In the genomic region with DNA sequence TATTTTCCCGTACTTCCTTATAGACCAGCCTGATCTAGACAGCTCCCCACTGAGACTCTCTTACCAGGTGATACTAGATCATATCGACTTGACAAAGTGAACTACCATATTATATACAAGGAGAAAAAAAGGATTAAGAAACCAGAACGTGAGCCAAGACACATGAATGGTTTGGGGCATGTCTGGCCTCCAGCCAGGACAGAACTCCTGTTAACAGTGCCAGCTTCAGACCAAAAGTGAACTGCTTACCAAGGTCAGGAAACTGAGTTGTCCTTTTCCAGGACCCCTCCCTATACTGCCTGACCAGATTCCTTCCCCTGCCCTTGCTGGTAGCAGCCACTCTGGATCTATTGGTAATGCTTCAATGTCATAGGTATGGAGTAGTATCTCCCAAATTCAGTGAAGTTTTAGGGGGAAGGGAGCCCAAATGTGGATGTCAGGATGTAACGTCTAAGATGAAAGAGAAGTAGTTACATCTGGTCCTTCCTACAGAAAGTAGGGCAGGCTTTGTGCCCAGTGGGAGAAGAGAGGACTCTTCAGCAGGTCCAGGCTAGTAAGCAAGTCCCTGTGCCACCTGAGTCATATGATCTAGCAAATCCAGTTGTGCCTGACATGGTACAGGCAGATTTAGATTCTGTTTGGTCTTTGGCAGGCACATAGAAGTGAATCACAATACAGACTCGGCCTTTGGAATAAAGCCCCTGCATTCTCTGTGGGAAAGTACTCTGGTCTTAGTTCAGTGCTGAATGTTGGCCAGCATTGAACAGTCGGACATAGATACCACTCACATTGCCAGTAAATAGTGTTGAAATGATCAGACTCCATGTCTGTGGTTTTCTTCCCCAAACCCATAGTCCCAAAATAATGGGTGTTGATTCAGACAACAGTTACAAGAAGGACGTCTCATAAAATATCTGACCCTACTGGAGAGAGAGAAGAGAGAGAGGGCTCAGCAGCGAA, we compare ENCODE assay signal across 16 mouse cellular contexts. TPM values are rescaled to one million over a fixed set of nuclear protein-coding genes. Genes with fewer than 3 reads are reported as not detected.
DNase-seq lines count a peak whose midpoint lies in the region; ATAC-seq lines count a peak whose summit lies in the region.
"Had no signal": no experiment of that assay in that cellular context is flagged by ENCODE, and none has a peak within 500 bp of the region (broad histone marks: within the 10 kb centered on the region; RNA-seq: fewer than 3 reads in every experiment).

No protein-coding gene starts in this region.

- DNase-seq in embryonic facial prominence, embryonic 14.5 days (ENCODE audit: low spot score) = peak; percentile 40
- no peak for DNase-seq in embryonic facial prominence, embryonic 10.5 days (ENCODE audit: low spot score)
- peak; percentile 26 to 49 for DNase-seq in kidney, adult 8-10 months
- no peak for DNase-seq in kidney, postnatal 4 days
- DNase-seq in adrenal gland, postnatal 14 days = peak; percentile 55
- DNase-seq in kidney, postnatal 14 days = peak; percentile 48
- DNase-seq in gastrocnemius, postnatal 14 days = no peak
- DNase-seq in adipocyte (ENCODE audit: low spot score) = no peak
- DNase-seq: cerebellum, adult 2 months; gastrocnemius, postnatal 10 days; lung, embryonic 14.5 days; thymus, adult 18-20 months had no signal

- H3K9me3 ChIP-seq in embryonic facial prominence, embryonic 14.5 days (ENCODE audit: control insufficient read depth, low read length) = no peaks in the 10 kb centered on the region
- no peaks in the 10 kb centered on the region for H3K9me3 ChIP-seq in embryonic facial prominence, embryonic 10.5 days
- H3K9me3 ChIP-seq: embryonic facial prominence, embryonic 12.5 days; heart, embryonic 13.5 days; midbrain, embryonic 12.5 days had no signal

- no peak overlapping the region for H3K9ac ChIP-seq in embryonic facial prominence, embryonic 14.5 days (ENCODE audit: low read depth, low read length)
- H3K9ac ChIP-seq: embryonic facial prominence, embryonic 12.5 days; heart, embryonic 13.5 days; lung, embryonic 14.5 days; midbrain, embryonic 12.5 days had no signal

- no peaks in the 10 kb centered on the region for H3K27me3 ChIP-seq in embryonic facial prominence, embryonic 14.5 days (replicated peaks; ENCODE audit: control insufficient read depth, insufficient read depth, low read length)
- no peaks in the 10 kb centered on the region for H3K27me3 ChIP-seq in embryonic facial prominence, embryonic 10.5 days (replicated peaks; ENCODE audit: low read depth, poor library complexity, severe bottlenecking)
- H3K27me3 ChIP-seq: embryonic facial prominence, embryonic 12.5 days; heart, embryonic 13.5 days; midbrain, embryonic 12.5 days had no signal

- 70% methylated on average over 8 of the region's 8 CpGs for WGBS in embryonic facial prominence, embryonic 14.5 days
- 80% methylated on average over 8 of the region's 8 CpGs for whole genome bisulfite sequencing in embryonic facial prominence, embryonic 10.5 days

- no peak overlapping the region for H3K4me3 ChIP-seq in embryonic facial prominence, embryonic 14.5 days (ENCODE audit: low read depth, low read length)
- no peak overlapping the region for H3K4me3 ChIP-seq in embryonic facial prominence, embryonic 10.5 days
- H3K4me3 ChIP-seq: embryonic facial prominence, embryonic 12.5 days; heart, embryonic 13.5 days; midbrain, embryonic 12.5 days had no signal

- H3K36me3 ChIP-seq in embryonic facial prominence, embryonic 14.5 days (ENCODE audit: control insufficient read depth, insufficient read depth, low read length) = no peaks in the 10 kb centered on the region
- H3K36me3 ChIP-seq in embryonic facial prominence, embryonic 10.5 days (replicated peaks) = no peaks in the 10 kb centered on the region
- H3K36me3 ChIP-seq: embryonic facial prominence, embryonic 12.5 days; heart, embryonic 13.5 days; midbrain, embryonic 12.5 days had no signal

- intact Hi-C loops in gastrocnemius, postnatal 14 days (cut with DNase I; ENCODE audit: low total_unique reads) = no loop called here

- H3K4me1 ChIP-seq in embryonic facial prominence, embryonic 14.5 days (ENCODE audit: control insufficient read depth, insufficient read depth, low read length) = peaks cover 11% of the 10 kb centered on the region
- H3K4me1 ChIP-seq in embryonic facial prominence, embryonic 10.5 days = peaks cover 11% of the 10 kb centered on the region

- no peak overlapping the region for H3K4me2 ChIP-seq in embryonic facial prominence, embryonic 14.5 days (ENCODE audit: low read depth, low read length)
- H3K4me2 ChIP-seq: embryonic facial prominence, embryonic 12.5 days; heart, embryonic 13.5 days; liver, embryonic 11.5 days; lung, embryonic 14.5 days; midbrain, embryonic 12.5 days had no signal

- no peak overlapping the region for H3K27ac ChIP-seq in embryonic facial prominence, embryonic 14.5 days (replicated peaks; ENCODE audit: low read depth, low read length)
- no peak overlapping the region for H3K27ac ChIP-seq in embryonic facial prominence, embryonic 10.5 days (replicated peaks)
- H3K27ac ChIP-seq: embryonic facial prominence, embryonic 12.5 days; heart, embryonic 13.5 days; midbrain, embryonic 12.5 days had no signal

- ATAC-seq in embryonic facial prominence, embryonic 14.5 days (ENCODE audit: low read depth) = no peak; the same call in 1 of the 2 replicates

RNA-seq across cellular contexts. Expression of a gene that starts 3.7 kb away (rescaled TPM):
- polyA plus RNA-seq in embryonic facial prominence, embryonic 14.5 days (2014; fragmentation: Nextera tagmentation; extraction: Ambion mirVana) = 39.7 and 41.3 TPM in 2 replicates
- polyA plus RNA-seq in embryonic facial prominence, embryonic 10.5 days (2016; fragmentation: Nextera tagmentation; extraction: Ambion mirVana) = 26.4 and 27.7 TPM in 2 replicates
- 37.1 and 43.6 TPM in 2 replicates for total RNA-seq in adrenal gland, postnatal 14 days (2021)
- 10 to 100 TPM; 14.9 to 17.4 TPM for total RNA-seq in gastrocnemius, postnatal 14 days (2021)

RNA-seq across cellular contexts. Expression of a gene that starts 47.2 kb away (rescaled TPM):
- polyA plus RNA-seq in embryonic facial prominence, embryonic 14.5 days (2014; fragmentation: Nextera tagmentation; extraction: Ambion mirVana) = 20.1 and 23.5 TPM in 2 replicates
- polyA plus RNA-seq in embryonic facial prominence, embryonic 10.5 days (2016; fragmentation: Nextera tagmentation; extraction: Ambion mirVana) = 6.8 and 7.9 TPM in 2 replicates
- total RNA-seq in adrenal gland, postnatal 14 days (2021) = 5.5 and 14.0 TPM in 2 replicates
- total RNA-seq in gastrocnemius, postnatal 14 days (2021) = 1 to 10 TPM in 1 of 2 experiments, under 1 TPM in 1; 0.98 to 1.7 TPM

Comparison
In these comparisons a context has a peak if more than half of its experiments do, and no peak if none do; other contexts are left out.
1. DNase-seq: peak in embryonic facial prominence, embryonic 14.5 days (single experiment), kidney, adult 8-10 months (2 of 2), adrenal gland, postnatal 14 days (single experiment) and kidney, postnatal 14 days (single experiment); none in embryonic facial prominence, embryonic 10.5 days (single experiment), kidney, postnatal 4 days (0 of 2), gastrocnemius, postnatal 14 days (single experiment) and adipocyte (single experiment).